Mouse (Mus musculus): ENCODE results near the gene Iffo2. TPM values are rescaled to one million over a fixed set of nuclear protein-coding genes. Genes with fewer than 3 reads are reported as not detected.

Gene Iffo2
- total and polyA plus RNA-seq, 3 experiments = 0.38 to 3.0 (median 0.60) TPM

- Histone ChIP-seq H3K4me2 (ENCODE audit: insufficient read depth, low read depth, poor library complexity, severe bottlenecking) (no peak overlapping the region), H3K27me3 (replicated peaks) (peaks cover 90% of the 10 kb centered on the region), H3K4me1 (ENCODE audit: control insufficient read depth in 1 of 2, insufficient read depth in 2 of 2) (no peaks in the 10 kb centered on the region), H3K79me2 (replicated peaks; ENCODE audit: control insufficient read depth, extremely low read depth, insufficient read depth, poor library complexity, severe bottlenecking) (no peaks in the 10 kb centered on the region), H3K27ac (ENCODE audit: insufficient read depth, low read depth) (no peak overlapping the region), H3K36me3 (replicated peaks in 1 of 2; ENCODE audit: control insufficient read depth in 1 of 2, insufficient read depth in 1 of 2, low read length in 1 of 2) (no peaks in the 10 kb centered on the region), H3K4me3 (replicated peaks in 1 of 3; ENCODE audit: low read depth in 2 of 3, low read length in 2 of 3, poor library complexity in 1 of 3) (no peak overlapping the region), H3K9ac (ENCODE audit: insufficient read depth, low read depth) (no peak overlapping the region), H3K9me3 (replicated peaks; ENCODE audit: low read length) (peaks cover 5% of the 10 kb centered on the region)
- TF ChIP-seq NRF1 (IDR thresholded peaks at IDR 0.05; ENCODE audit: low read depth, low read length) = no peak
- TF ChIP-seq MAFK (IDR thresholded peaks at IDR 0.05; ENCODE audit: insufficient replicate concordance, low read length) = no peak
- no peak for TF ChIP-seq USF1 (IDR thresholded peaks at IDR 0.05; ENCODE audit: low read depth, low read length)
- TF ChIP-seq EP300 (IDR thresholded peaks at IDR 0.05; ENCODE audit: low read length) = no peak
- TF ChIP-seq CTCF (conservative IDR thresholded peaks at IDR 0.05 in 1 of 2, IDR thresholded peaks at IDR 0.05 in 1 of 2; ENCODE audit: low read depth in 2 of 2, low read length in 2 of 2) = no peak
- TF ChIP-seq MEF2A (IDR thresholded peaks at IDR 0.05; ENCODE audit: borderline replicate concordance, low read depth, low read length) = no peak
- no peak for TF ChIP-seq TCF12 (IDR thresholded peaks at IDR 0.05; ENCODE audit: low read depth, low read length)
- TF ChIP-seq ZC3H11A (IDR thresholded peaks at IDR 0.05; ENCODE audit: low read depth, low read length) = no peak
- no peak for TF ChIP-seq JUND (conservative IDR thresholded peaks at IDR 0.05; ENCODE audit: low read depth, low read length)
- no peak for TF ChIP-seq SMC3 (IDR thresholded peaks at IDR 0.05; ENCODE audit: low read depth, low read length)
- no peak for TF ChIP-seq USF2 (conservative IDR thresholded peaks at IDR 0.05; ENCODE audit: low read depth, low read length)
- no peak for DNase-seq (ENCODE audit: extremely low read depth)
- dilution Hi-C loops (cut with MboI; ENCODE audit: extremely low pct_ligation_motif_present, extremely low pct_unique_long_range_greater_than_20kb, low sequenced_read_pairs) = no loop called here
- in situ Hi-C loops (cut with MboI; ENCODE audit: low pct_ligation_motif_present, low pct_unique_long_range_greater_than_20kb, low sequenced_read_pairs) = no loop called here
These were observed 11.1 kb upstream of the Iffo2 start for GRCm38 (mm10) chr4:139519221-139519620.

- no peaks in the 10 kb centered on the region for H3K79me2 ChIP-seq (replicated peaks; ENCODE audit: control insufficient read depth, extremely low read depth, insufficient read depth, poor library complexity, severe bottlenecking)
- H3K27me3 ChIP-seq (replicated peaks) = peaks cover 94% of the 10 kb centered on the region
- peaks cover 5% of the 10 kb centered on the region for H3K9me3 ChIP-seq (replicated peaks; ENCODE audit: low read length)
- no peaks in the 10 kb centered on the region for H3K4me1 ChIP-seq (ENCODE audit: control insufficient read depth in 1 of 2, insufficient read depth in 2 of 2)
- in situ Hi-C loops (cut with MboI; ENCODE audit: low pct_ligation_motif_present, low pct_unique_long_range_greater_than_20kb, low sequenced_read_pairs) = no loop called here
- no peak for DNase-seq (ENCODE audit: extremely low read depth)
- H3K9ac ChIP-seq (ENCODE audit: insufficient read depth, low read depth) = no peak overlapping the region
- H3K36me3 ChIP-seq (replicated peaks in 1 of 2; ENCODE audit: control insufficient read depth in 1 of 2, insufficient read depth in 1 of 2, low read length in 1 of 2) = no peaks in the 10 kb centered on the region
- dilution Hi-C loops (cut with MboI; ENCODE audit: extremely low pct_ligation_motif_present, extremely low pct_unique_long_range_greater_than_20kb, low sequenced_read_pairs) = no loop called here
- TF ChIP-seq JUND (conservative IDR thresholded peaks at IDR 0.05; ENCODE audit: low read depth, low read length) (no peak), ZC3H11A (IDR thresholded peaks at IDR 0.05; ENCODE audit: low read depth, low read length) (no peak), MAZ (IDR thresholded peaks at IDR 0.05; ENCODE audit: low read depth, low read length) (no peak), EP300 (IDR thresholded peaks at IDR 0.05; ENCODE audit: low read length) (no peak), RAD21 (IDR thresholded peaks at IDR 0.05; ENCODE audit: low read depth, low read length) (no peak)
- H3K27ac ChIP-seq (ENCODE audit: insufficient read depth, low read depth) = no peak overlapping the region
- H3K4me3 ChIP-seq (replicated peaks in 1 of 3; ENCODE audit: low read depth in 2 of 3, low read length in 2 of 3, poor library complexity in 1 of 3) = no peak overlapping the region
- H3K4me2 ChIP-seq (ENCODE audit: insufficient read depth, low read depth, poor library complexity, severe bottlenecking) = no peak overlapping the region
These were observed 8.4 kb upstream of the Iffo2 start for GRCm38 (mm10) chr4:139521926-139522325.

GRCm38 (mm10) chr4:139526475-139526874, 3.9 kb upstream of the Iffo2 start:
- DNase-seq (ENCODE audit: extremely low read depth) = no peak
- H3K4me3 ChIP-seq (replicated peaks in 1 of 3; ENCODE audit: low read depth in 2 of 3, low read length in 2 of 3, poor library complexity in 1 of 3) = no peak overlapping the region
- H3K27ac ChIP-seq (ENCODE audit: insufficient read depth, low read depth) = no peak overlapping the region
- no peaks in the 10 kb centered on the region for H3K9me3 ChIP-seq (replicated peaks; ENCODE audit: low read length)
- H3K9ac ChIP-seq (ENCODE audit: insufficient read depth, low read depth) = no peak overlapping the region
- TF ChIP-seq CHD1 (IDR thresholded peaks at IDR 0.05; ENCODE audit: low read depth, low read length) (no peak), PAX5 (IDR thresholded peaks at IDR 0.05; ENCODE audit: low read length) (no peak), MEF2A (IDR thresholded peaks at IDR 0.05; ENCODE audit: borderline replicate concordance, low read depth, low read length) (no peak), ZKSCAN1 (IDR thresholded peaks at IDR 0.05; ENCODE audit: borderline replicate concordance, low read depth, low read length) (no peak), POLR2AphosphoS2 (IDR thresholded peaks at IDR 0.05; ENCODE audit: low read depth, low read length) (no peak), E2F4 (IDR thresholded peaks at IDR 0.05; ENCODE audit: insufficient replicate concordance, low read depth, low read length) (no peak), SIN3A (IDR thresholded peaks at IDR 0.05; ENCODE audit: low read length) (no peak), MAX (IDR thresholded peaks at IDR 0.05; ENCODE audit: low read length) (no peak), MAZ (IDR thresholded peaks at IDR 0.05; ENCODE audit: low read depth, low read length) (no peak), MYC (IDR thresholded peaks at IDR 0.05; ENCODE audit: low read depth, low read length) (no peak), ZNF384 (IDR thresholded peaks at IDR 0.05; ENCODE audit: low read depth, low read length) (no peak), CTCF (conservative IDR thresholded peaks at IDR 0.05 in 1 of 2, IDR thresholded peaks at IDR 0.05 in 1 of 2; ENCODE audit: low read depth in 2 of 2, low read length in 2 of 2) (no peak)
- H3K4me1 ChIP-seq (ENCODE audit: control insufficient read depth in 1 of 2, insufficient read depth in 2 of 2) = no peaks in the 10 kb centered on the region
- in situ Hi-C loops (cut with MboI; ENCODE audit: low pct_ligation_motif_present, low pct_unique_long_range_greater_than_20kb, low sequenced_read_pairs) = no loop called here
- dilution Hi-C loops (cut with MboI; ENCODE audit: extremely low pct_ligation_motif_present, extremely low pct_unique_long_range_greater_than_20kb, low sequenced_read_pairs) = no loop called here
- no peak overlapping the region for H3K4me2 ChIP-seq (ENCODE audit: insufficient read depth, low read depth, poor library complexity, severe bottlenecking)
- H3K79me2 ChIP-seq (replicated peaks; ENCODE audit: control insufficient read depth, extremely low read depth, insufficient read depth, poor library complexity, severe bottlenecking) = no peaks in the 10 kb centered on the region
- H3K27me3 ChIP-seq (replicated peaks) = peaks cover 85% of the 10 kb centered on the region
- H3K36me3 ChIP-seq (replicated peaks in 1 of 2; ENCODE audit: control insufficient read depth in 1 of 2, insufficient read depth in 1 of 2, low read length in 1 of 2) = no peaks in the 10 kb centered on the region
